Mouse (Mus musculus): ENCODE data around the gene Hnrnph1.

Gene Hnrnph1

DNA sequence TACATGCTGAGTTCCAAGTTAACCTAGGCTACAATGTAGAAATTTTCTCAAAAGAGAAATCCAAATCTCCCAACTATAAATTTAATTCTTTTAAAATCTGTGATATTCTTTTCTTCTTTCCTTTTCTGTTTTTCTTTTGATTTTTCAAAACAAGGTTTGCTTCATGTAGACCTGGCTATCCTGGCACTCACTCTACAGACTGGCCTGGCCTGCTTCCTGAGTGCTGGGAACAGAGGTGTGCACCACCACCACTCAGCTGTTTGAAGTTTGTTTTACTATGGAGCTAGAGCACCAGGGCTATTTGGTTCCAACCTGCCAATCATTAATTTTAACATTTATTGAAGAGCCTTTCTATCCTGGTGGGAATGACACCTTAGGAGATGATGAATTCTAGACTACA is 3.7 kb upstream of the Hnrnph1 start:
- DNase-seq (ENCODE audit: low spot score), result no peak

DNA sequence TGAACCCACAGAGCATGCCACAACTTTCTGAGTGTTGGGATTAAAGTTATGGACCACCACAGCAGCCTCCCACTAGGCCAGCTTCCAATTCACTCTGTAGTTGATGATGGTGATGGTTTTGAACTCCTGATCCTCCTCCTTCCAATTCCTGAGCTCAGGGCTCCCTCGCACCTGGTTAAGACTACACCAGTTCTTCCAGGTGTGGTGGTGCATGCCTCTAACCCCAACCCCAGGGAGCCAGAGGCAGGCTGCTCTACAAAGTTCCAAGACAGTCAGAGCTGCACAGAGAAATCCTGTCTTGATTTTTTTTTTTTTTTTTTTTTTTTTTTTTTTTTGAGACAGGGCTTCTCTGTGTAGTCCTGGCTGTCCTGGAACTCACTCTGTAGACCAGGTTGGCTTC is 3.2 kb upstream of the Hnrnph1 start:
- DNase-seq (ENCODE audit: low spot score), result no peak

DNA sequence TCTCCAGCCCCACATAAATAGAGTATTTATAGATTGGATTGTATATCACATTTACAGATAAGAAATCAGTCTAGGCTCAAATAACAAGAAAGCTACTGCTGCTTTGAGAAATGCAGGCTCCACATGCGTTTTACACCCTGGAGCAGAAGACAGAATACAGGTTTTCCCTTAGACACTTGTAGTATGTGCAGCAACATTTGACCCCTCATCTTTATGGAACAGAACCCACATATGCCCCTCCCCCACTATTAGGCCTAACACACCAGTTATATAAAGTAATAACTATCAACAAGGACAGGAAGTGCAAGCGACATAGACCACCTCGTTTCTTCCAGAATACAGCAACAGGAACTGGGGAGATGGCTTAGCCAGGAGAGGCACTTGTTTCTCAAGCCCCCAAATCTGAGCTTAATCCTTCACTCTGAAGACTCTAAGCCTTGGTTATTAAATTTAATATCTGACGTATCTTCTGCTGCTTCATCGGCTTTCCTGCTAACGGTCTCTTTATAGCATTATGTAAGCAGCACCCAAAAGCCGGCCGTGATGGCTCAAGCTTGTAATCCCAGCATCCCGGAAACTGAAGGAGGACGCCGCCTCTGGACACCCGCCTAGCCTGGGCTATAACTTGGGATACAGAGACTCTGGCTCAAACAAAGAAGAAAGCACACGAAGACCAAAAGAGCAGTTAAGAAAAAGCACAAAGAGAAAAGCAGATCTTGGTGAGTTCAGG is 2.3 kb upstream of the Hnrnph1 start:
- no peak for DNase-seq (ENCODE audit: low spot score)

DNA sequence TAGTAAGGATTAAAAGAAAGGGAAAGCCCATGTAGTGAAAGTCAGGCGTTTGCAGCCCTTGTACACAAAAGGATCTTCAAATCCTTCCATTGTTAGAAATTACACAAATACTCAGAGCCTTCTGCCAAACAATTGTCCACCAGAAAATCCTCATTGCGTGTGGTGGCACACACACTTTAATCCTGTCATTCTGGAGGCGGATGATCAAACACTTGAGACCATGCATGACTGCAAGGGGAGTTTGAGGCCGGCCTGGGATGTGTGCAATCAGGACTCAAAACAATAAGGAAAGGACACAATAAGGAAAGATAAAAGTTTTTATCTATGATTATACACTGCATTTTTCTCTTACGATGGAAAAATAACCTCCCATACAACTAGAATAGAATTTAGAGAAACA is 1.4 kb upstream of the Hnrnph1 start:
- DNase-seq (ENCODE audit: low spot score), result no peak

DNA sequence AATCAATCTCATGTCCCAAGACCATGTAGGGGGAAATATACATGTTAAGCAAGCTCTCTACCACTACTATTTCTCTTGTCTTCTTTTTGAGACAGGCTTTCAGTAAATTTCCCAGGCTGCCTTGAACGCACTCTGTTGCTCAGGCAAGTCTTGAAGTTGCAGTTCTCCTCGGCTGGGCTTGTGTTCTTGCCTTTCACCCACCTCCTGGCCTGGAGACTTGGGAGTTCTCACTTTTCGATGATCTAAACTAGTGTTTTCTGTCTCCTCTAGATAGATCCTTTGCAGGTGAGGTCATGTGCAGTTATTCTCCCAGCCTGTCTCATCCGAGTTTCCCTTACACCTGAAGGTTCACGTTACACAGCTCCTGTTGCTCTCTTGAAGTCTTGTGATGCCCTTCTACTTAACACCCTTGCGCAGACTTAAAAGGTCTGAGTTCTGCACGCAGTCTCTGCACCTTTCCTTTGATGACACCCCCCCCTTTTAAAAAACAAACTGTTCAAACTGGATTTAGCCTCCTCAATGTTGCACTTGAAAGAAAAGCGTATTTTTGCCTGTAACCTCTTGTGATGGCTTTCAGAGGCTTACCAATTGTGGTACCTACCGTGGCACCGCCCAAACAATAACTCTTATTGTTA is 517 bp upstream of the Hnrnph1 start:
- DNase-seq (ENCODE audit: low spot score), result peak; percentile 29

DNA sequence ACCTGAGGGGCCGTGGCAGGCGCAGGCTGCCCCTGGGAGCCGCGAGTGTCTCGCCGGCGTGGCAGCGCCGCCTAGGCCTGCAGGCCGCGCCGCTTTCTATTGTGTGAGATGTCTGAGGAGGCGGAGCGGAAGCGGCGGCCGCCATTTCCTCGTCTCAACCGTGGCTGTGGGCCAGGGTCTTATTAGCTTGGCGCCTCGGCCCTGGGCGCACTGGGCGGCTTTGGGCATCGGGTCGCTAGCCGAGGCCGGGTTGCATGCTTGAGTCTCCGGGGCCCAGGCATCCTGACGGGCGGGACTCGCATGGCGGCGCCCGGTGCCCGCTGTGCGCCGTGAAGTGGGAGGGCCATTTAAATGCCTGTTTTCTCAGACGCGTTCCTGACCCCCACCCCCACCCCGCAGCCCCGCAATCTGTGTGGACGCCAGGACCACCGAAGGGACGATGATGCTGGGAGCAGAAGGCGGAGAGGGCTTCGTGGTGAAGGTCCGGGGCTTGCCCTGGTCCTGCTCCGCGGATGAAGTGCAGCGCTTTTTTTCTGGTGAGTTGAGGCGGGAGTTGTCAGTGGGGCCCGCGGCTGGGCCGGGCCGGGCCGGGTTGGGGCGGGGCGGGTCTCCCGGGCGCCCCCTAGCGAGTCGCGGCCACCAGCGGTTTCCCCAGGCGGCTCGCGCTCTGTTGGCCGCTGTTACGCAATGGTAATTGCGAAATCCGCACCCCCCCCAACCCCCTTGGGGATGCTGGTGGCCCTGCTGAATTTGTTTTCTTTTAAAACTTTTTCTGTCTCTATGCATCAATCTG is 1.3 kb downstream of the Hnrnph1 start:
- peak; percentile 93 for DNase-seq (ENCODE audit: low spot score)

DNA sequence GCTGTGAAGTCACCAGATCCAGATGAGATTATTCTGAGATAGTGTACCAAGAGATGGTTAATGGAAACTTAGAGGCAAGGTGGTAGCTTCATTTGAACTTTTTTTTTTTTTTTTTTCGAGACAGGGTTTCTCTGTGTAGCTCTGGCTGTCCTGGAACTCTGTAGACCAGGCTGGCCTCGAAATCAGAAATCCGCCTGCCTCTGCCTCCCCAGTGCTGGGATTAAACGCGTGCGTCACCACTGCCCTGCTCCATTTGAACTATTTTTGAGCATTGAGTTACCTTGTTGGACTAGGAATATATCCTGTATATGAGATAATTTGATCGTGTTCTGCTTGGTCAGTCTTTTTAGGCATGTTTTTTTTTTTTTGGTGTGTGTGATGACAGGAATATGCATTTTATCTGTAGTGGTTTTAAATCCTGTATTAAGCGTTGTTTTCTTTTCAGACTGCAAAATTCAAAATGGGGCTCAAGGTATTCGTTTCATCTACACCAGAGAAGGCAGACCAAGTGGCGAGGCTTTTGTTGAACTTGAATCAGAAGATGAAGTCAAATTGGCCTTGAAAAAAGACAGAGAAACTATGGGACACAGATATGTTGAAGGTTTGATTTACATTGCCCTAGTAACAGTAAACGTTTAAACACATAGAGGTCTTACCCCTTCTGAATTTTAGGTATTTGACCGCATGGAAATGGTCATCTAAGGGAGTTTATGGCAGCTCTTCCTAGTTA is 2.4 kb downstream of the Hnrnph1 start:
- no peak for DNase-seq (ENCODE audit: low spot score)

DNA sequence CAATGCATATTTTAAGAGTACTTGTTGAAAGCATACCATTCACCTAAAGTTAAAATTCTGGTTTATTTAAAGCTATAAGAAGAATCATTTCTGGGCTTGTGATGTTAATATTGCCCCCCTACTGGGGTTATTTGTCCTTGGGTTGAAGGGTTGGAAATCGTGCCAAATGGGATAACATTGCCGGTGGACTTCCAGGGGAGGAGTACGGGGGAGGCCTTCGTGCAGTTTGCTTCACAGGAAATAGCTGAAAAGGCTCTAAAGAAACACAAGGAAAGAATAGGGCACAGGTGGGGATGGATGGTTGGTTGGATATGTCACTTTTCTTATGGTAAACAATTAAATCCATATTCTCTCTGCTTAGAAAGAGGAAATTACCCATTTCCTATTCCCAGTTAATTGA is 4.5 kb downstream of the Hnrnph1 start:
- DNase-seq (ENCODE audit: low spot score), result no peak

DNA sequence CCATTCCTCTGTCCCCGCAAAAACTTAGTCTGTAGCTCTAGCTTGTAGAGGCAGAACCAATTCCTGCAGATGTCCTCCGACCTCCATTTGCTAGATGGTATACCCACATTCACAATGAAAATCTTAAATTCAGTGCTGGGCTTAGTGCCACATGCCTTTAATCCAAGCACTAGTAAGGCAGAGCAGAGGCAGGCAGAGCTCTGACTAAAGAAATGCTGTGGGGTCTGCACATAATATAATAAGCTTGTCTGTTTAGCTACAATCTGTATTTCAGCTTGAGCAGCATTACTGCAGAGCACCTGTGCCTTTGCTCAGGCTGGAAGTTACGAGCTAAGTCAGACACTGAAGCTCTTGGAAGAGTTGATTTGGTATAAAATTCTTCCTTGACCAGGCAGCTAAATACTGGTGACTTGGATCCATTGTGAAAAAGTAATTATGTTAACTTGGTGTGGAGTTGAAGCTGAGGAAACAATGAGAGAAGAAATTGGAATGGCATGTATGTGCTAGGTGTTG is 10.4 kb downstream of the Hnrnph1 start:
- DNase-seq (ENCODE audit: low spot score), result no peak

DNA sequence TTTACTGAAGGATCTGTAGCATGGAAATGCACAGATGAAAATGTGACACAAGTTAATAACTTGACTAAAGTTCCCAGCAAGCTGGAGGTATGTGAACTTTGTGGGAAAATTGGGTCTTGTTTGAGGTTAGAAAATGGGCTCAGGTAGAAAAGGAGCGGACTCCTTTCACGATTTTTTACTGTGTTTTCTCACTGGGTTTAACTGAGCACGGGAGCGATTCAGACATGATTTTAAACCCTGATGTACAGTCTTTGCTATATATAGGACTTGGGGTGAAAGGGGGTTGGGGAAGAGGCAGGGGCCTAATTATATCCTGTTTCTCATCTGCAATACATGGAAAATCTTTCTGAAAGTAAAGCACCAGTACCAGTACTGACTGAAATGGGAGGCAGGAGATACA is 10.9 kb downstream of the Hnrnph1 start:
- DNase-seq (ENCODE audit: low spot score), result no peak

DNA sequence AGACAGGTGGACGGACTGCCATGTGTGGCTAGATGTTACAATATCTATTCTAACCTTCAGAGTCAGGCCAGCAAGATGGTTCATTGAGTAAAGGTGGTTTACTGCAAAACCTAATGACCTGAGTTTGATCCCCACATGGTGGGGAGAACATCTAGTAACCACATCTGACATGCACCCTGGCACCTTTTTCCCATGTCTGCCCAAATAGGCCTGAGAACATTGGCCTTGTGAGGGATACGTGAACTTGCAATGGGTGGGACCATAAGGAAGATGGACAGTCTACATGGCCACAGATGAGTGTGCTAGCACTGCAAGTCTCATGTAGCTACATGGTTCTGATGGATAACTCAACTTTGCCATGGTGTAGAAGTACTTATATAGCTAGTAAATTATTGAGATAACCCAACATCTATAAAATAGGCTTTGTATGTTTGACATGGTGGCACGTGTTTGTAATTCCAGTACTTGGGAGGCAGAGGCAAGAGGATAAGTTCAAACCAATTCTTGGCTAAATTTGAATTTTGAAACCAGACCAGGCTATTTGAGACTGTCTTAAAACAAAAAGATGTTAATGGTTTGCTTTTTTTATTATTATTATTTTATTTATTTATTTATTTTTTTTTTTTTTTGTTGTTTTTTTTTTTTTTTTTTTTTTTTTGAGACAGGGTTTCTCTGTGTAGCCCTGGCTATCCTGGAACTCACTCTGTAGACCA is 11.6 kb downstream of the Hnrnph1 start:
- no peak for DNase-seq (ENCODE audit: low spot score)

DNA sequence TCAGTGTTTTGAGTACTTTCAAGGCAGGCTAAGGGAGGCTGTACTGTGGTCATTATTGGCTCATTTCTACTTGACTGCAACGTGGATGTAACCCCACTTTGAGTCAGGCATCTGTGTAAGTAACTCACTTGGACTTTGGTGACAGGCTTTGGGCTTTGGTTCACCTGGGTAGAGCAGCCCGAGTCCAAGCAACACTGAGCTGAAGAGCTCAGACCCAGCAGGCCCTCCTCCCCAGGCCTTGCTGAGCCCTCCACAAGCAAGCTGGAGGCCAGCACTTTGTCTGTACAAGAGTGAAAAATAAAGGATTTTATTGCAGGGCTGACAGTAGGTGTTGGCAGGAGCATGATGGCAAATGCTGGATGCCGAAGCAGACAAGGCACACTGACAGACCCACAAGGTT is 12.2 kb downstream of the Hnrnph1 start:
- DNase-seq (ENCODE audit: low spot score), result no peak

DNA sequence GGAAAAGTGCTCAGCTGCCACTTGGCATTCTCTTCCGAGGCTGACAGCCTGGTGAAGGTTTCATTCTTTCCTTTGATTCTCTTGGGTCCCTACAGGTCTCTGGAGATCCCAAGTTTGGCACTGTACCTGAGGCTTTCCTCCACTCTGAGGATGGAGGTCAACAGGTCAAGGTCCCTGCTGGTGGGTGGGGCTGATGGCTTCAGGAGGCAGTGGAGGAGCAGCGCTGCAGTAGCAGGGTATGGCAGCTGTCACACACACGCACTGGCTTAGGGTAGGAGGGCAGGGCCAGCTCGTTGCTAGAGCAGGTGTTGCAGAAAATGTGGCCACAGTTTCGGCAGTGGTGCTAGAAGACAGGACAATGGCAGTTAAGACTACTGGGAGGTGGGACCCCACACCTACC is 12.8 kb downstream of the Hnrnph1 start:
- DNase-seq (ENCODE audit: low spot score), result no peak

DNA sequence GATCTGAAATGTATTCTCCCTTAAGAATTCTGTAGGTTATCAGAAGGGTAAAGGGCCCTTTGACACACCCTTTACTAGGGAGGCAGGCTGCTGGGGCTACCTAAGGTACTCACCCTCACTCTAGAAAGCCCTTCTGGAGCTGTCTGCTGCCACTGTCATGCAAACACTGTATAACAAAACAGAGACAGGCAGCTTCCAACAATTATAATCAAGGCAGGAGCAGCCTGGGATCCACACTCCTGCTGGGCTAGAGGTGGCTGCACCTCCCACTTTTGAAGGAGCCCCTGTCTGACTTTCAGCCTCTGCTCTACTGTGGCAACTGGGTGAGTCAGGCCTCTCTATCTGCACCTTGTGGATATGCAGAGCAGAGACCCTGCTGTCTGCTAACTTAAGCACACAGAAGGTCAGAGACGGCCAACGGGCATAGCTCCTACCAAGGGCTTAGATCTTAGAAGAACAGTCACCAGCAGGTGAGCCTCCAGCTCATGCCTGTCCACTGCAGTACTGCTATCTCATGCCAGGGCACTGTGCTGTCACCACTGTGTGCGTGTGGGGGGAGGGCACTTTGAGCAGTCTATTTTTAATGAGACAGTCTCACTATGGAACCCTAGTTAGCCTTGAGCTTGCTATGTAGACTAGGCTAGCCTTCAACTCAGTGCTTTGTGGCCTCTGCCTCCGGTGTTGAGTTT is 14.6 kb downstream of the Hnrnph1 start:
- no peak for DNase-seq (ENCODE audit: low spot score)

DNA sequence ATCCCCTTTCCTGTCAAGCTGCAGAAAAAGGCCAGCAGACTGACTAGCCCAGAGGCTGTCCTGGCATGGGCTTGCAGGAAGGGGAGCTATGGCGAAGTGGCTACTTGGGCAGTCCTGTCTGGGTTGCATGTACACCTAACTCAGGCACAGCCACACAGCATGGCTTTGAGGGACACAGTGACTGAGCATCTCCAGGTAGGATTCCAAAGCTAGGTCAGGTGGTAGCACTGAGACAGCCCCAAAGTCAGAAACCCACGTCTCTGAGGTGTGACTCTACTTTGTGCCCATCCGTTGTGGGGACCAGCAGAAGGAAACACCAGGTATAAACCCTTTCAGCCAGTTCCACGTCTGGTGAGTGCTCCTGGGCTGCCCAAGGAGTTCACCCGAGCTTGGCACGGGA is 16.5 kb downstream of the Hnrnph1 start:
- DNase-seq (ENCODE audit: low spot score), result no peak

DNA sequence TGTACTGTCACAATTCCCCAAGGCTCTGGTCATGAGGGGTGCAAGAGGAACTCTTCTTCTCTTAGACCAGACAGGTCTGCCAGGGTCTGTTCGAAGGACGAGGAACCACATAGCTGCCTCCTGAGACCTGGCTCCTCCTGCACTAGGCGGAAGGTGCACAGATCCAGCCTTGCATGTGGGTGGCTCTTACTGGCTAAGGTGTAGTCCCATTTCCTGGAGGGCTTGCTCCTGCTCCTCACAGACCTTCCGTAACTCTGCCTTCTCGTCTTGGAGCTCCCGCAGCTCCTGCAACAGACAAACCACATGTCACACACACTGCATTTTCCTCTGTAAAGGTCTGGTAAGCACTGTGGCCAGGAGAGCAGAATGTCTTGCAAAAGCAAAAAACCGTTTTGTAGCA is 17.9 kb downstream of the Hnrnph1 start:
- DNase-seq (ENCODE audit: low spot score), result no peak

DNA sequence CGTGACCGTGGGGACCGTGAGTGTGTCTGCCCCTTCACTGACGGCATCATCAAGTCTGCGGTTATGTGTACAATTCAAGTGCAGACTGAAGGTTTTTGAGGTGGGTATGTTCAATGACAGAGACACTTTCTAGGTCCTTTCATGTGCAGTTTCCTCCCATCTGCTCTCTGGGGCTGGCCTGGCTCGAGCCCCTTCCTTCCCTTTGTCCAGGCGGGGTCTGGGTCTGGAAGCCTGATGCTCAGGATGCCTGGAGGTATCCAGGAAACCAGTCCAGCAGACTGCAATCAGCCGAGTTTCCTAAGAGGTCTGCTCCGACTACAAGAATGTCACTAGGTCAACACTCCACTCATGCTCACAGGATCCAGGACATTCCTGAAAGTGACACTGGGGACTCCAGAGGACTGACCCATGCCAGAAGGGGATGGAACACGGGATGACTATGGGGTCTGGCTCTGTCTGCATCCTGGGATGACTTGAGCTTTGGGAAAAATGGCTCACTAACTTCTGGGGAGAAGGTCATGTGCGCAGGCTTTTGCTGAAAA is 20.0 kb downstream of the Hnrnph1 start:
- DNase-seq (ENCODE audit: low spot score), result no peak

DNA sequence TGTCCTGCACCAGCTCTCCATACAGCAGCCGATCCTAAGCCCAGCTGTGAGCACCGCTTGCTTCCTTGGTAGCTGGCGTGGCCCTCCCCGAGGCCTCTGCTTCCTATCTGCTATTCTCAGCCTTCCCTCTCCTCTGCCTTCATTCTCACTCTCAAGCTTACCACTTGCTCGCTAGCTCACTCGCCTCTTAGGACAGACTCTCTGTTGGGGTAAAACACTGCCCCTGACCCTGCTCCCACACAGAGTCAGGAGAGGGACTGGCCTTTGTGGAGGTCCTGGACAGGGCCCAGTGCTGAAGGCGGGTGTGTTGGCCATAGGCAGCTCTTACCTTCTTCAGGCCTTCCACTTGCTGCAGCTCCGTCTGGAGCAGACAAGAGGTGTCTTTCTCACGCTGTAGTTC is 20.5 kb downstream of the Hnrnph1 start:
- no peak for DNase-seq (ENCODE audit: low spot score)

DNA sequence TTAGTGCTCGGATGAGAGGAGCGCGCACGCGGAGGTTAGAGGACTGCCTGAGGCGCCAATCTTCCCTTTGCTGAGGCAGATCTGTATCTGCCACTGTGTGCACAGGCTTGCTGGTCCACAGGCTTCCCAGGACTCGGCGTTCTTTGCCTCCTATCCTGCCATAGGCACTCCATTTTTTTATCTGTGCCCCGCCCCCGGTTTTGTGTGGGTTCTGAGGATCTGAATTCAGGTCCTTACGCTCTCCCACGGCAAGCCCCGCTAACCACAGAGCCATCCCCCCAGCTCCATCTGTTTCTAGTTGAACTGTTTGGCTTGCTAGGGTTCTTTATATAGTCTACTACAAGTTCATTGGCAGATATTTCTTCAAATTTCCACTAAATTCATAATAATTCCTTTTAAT is 22.0 kb downstream of the Hnrnph1 start:
- DNase-seq (ENCODE audit: low spot score), result no peak

DNA sequence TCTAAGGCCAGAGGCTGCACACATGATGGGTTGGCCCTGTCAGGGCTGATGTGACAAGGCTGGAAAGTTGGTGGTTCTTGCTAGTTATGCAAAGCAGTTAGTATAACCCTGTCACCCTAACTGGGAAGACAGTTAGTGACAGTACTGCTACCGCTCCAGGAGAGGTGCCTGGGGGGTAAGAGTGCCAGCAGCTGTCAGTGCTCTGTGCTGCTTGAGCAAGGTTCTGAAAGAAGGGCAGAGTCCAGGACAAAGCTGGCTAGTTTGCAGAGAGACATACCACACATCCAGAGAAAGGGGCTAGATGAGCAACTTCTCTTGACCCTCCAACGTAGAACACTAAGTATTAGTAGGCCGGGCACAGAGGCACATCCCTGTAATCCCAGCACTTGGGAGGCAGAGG is 25.7 kb downstream of the Hnrnph1 start:
- DNase-seq (ENCODE audit: low spot score), result no peak

All from adipocyte (in vitro differentiated cells).